23 mouse cellular contexts compared by ENCODE assay signal in genomic region chr16:77284205-77284604, GRCm38 (mm10).
DNase-seq lines count a peak whose midpoint lies in the region; ATAC-seq and TF ChIP-seq lines count a peak whose summit lies in the region.
"Had no signal": no experiment of that assay in that cellular context is flagged by ENCODE, and none has a peak within 500 bp of the region (broad histone marks: within the 10 kb centered on the region; RNA-seq: fewer than 3 reads in every experiment).

No protein-coding gene starts in this region.

- no peak overlapping the region for H3K4me3 ChIP-seq in bone marrow macrophage, adult 2 months (ENCODE audit: insufficient read depth, low read length)
- H3K4me3 ChIP-seq: embryonic facial prominence, embryonic 10.5 days; embryonic facial prominence, embryonic 13.5 days; erythroblast, embryonic 14.5 days; forebrain, embryonic 12.5 days; forebrain, embryonic 15.5 days; hindbrain, embryonic 10.5 days; hindbrain, embryonic 13.5 days had no signal

- intact Hi-C loops in heart, postnatal 10 days (cut with DNase I) = no loop called here

- TF ChIP-seq CTCF in bone marrow macrophage, adult 2 months (IDR thresholded peaks at IDR 0.05; ENCODE audit: low read depth, low read length) = no peak

- TF ChIP-seq POLR2A in bone marrow macrophage, adult 2 months (IDR thresholded peaks at IDR 0.05; ENCODE audit: borderline replicate concordance, low read depth, low read length) = no peak

- 0 out of 2 replicates have a peak, but pooled peaks have one; percentile 35 for ATAC-seq in megakaryocyte, adult 5-6 weeks (ENCODE audit: poor library complexity, severe bottlenecking)
- ATAC-seq: activated CD4-positive, CD25-positive, alpha-beta regulatory T cell, adult 4 months; forebrain, embryonic 15.5 days; hindbrain, embryonic 16.5 days had no signal

- H3K4me1 ChIP-seq in bone marrow macrophage, adult 2 months (ENCODE audit: control insufficient read depth, insufficient read depth, low read length) = peaks cover 20% of the 10 kb centered on the region
- H3K4me1 ChIP-seq: forebrain, embryonic 15.5 days; hindbrain, embryonic 10.5 days; hindbrain, embryonic 13.5 days had no signal

- peak overlapping the region; percentile 22; the same call in 1 of the 2 replicates for H3K27ac ChIP-seq in bone marrow macrophage, adult 2 months (ENCODE audit: insufficient read depth, low read depth, low read length)
- H3K27ac ChIP-seq: embryonic facial prominence, embryonic 10.5 days; embryonic facial prominence, embryonic 13.5 days; forebrain, embryonic 12.5 days; forebrain, embryonic 15.5 days; hindbrain, embryonic 10.5 days; hindbrain, embryonic 13.5 days had no signal

- DNase-seq in heart, adult 11 months = peak; percentile 85
- DNase-seq in heart, postnatal 10 days = no peak
- no peak for DNase-seq in urinary bladder, postnatal 4 days (ENCODE audit: low spot score in 2 of 2)
- DNase-seq in spleen, postnatal 10 days (ENCODE audit: low spot score in 2 of 2) = no peak
- DNase-seq: adrenal gland, adult 8-10 months; adrenal gland, postnatal 25 days; cerebellum, adult 2 months; cerebellum, adult 9-11 months; cerebellum, postnatal 36 days; embryo, embryonic 11 days; gastrocnemius, postnatal 25 days; heart, postnatal 36 days had no signal
